Mouse (Mus musculus) lung, postnatal 0 days (tissue): ENCODE results near the gene Arl10. TPM values are rescaled to one million over a fixed set of nuclear protein-coding genes. Genes with fewer than 3 reads are reported as not detected.

ENCODE experiments used
- ATAC-seq: fragments of 200-750 bp; cut with Nextera tagmentation; 2 replicates; pipeline ENCODE4 v1.8.0; 2017; ENCODE audit warnings: moderate library complexity
- DNase-seq: peaks from one replicate; pipeline ENCODE4 v3.0.0-alpha.2; 2016; ENCODE audit warnings: low spot score
- H3K27ac ChIP-seq: fragments of 300-500 bp; sonication (generic); 2 replicates; pipeline ENCODE4 v1.5.1; 2014; ENCODE audit warnings: antibody characterized with exemption, mild to moderate bottlenecking, low read length, mixed read lengths
- H3K27me3 ChIP-seq: fragments of 300-500 bp; sonication (generic); replicated peaks from 2 replicates; pipeline ENCODE4 v1.6.1; 2014; ENCODE audit warnings: low read length, mixed read lengths; ENCODE audit not compliant: insufficient read depth
- H3K36me3 ChIP-seq: fragments of 300-500 bp; sonication (generic); 2 replicates; pipeline ENCODE4 v1.6.1; 2014; ENCODE audit warnings: low read length, mixed read lengths; ENCODE audit not compliant: insufficient read depth
- H3K4me1 ChIP-seq: fragments of 300-500 bp; sonication (generic); 2 replicates; pipeline ENCODE4 v1.6.1; 2014; ENCODE audit warnings: antibody characterized with exemption, low read depth, low read length, mixed read lengths; ENCODE audit not compliant: insufficient read depth
- H3K4me2 ChIP-seq: fragments of 300-500 bp; sonication (generic); replicated peaks from 2 replicates; pipeline ENCODE4 v1.6.1; 2014; ENCODE audit warnings: low read depth, mild to moderate bottlenecking, low read length, moderate library complexity, mixed read lengths
- H3K4me3 ChIP-seq: fragments of 300-500 bp; sonication (generic); 2 replicates; pipeline ENCODE4 v1.5.1; 2014; ENCODE audit warnings: low read depth, low read length
- H3K9ac ChIP-seq: fragments of 300-500 bp; sonication (generic); replicated peaks from 2 replicates; pipeline ENCODE4 v1.6.1; 2014; ENCODE audit warnings: low read depth, mild to moderate bottlenecking
- H3K9me3 ChIP-seq: fragments of 300-500 bp; sonication (generic); 2 replicates; pipeline ENCODE4 v1.6.1; 2016; ENCODE audit warnings: low read length, mixed read lengths
- CTCF ChIP-seq: IDR thresholded peaks from 2 replicates; pipeline ENCODE4 v1.5.1; 2016; ENCODE audit warnings: antibody characterized with exemption, mild to moderate bottlenecking
- EP300 ChIP-seq: IDR thresholded peaks from 2 replicates; pipeline ENCODE4 v1.6.1; 2016; ENCODE audit warnings: antibody characterized with exemption, mild to moderate bottlenecking, control low read depth
- WGBS: fragments of 180-500 bp; shearing (Covaris S2); extraction: QIAGEN DNeasy Blood & Tissue Kit; methylation state at CpG from one replicate; pipeline ENCODE4 v1.1.7; 2014; 5-methylcytosine and 5-hydroxymethylcytosine counted together
- polyA plus RNA-seq: library from polyadenylated mRNA; unstranded; fragments of >200 nt; fragmentation: Nextera tagmentation; extraction: Ambion mirVana; gene quantifications from 2 replicates; pipeline ENCODE4 v1.2.1, GENCODE M21; 2015

Gene Arl10
- polyA plus RNA-seq, 1 experiment from 2014 or later = 21.4 TPM

DNA sequence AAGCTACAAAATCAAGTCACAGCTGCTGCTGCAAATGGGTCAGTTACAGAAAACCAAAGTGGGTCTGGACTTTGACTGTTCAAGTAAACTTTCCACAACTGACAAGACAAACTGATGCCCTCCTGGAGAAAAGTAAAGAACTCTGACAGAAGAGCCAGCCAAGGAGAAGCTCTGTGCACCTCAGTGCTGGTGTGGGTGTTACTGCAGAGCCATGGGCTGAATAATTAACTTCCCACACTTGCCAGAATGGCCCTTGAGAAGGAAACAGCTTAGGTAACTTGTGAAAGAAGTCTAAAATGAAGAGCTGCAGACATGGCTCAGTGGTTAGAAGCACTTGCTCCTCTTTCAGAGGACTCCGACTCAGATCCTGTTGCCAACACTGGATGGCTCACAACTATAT is 17.2 kb upstream of the Arl10 start:
- Histone ChIP-seq H3K27me3 (no peaks in the 10 kb centered on the region), H3K4me2 (no peak overlapping the region), H3K9me3 (no peaks in the 10 kb centered on the region), H3K36me3 (peaks cover 54% of the 10 kb centered on the region), H3K9ac (no peak overlapping the region), H3K27ac (no peak overlapping the region), H3K4me3 (no peak overlapping the region), H3K4me1 (no peaks in the 10 kb centered on the region)
- TF ChIP-seq EP300 (no peak), CTCF (no peak)
- DNase-seq (no peak), ATAC-seq (no peak)
- 80% methylated on average over 1 of the region's 1 CpGs for WGBS

DNA sequence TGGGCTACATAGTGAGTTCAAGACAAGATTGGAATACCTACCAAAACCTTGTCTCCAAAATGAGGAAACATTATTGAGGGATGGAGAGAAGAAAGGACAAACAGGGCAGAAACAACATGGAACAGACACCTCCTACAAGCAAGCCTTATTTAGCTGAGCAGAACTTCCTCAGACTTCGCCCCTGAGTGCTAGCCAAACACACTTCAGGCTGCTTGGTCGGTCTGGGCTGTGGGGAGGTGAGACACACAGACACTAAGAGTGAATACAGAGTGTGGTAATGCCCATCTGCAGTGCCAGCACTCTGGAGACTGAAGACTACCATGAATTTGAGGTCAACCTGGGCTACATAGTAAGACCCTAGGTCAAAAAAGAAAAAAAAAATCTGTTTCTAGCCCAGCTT is 15.2 kb upstream of the Arl10 start:
- Histone ChIP-seq H3K27ac (no peak overlapping the region), H3K36me3 (peaks cover 44% of the 10 kb centered on the region), H3K9me3 (no peaks in the 10 kb centered on the region), H3K4me1 (peaks cover 9% of the 10 kb centered on the region; the same call in 1 of the 2 replicates), H3K4me2 (no peak overlapping the region), H3K9ac (no peak overlapping the region), H3K4me3 (no peak overlapping the region), H3K27me3 (no peaks in the 10 kb centered on the region)
- 74% methylated on average over 2 of the region's 2 CpGs for WGBS
- TF ChIP-seq EP300 (no peak), CTCF (no peak)
- no peak for DNase-seq
- ATAC-seq = no peak

DNA sequence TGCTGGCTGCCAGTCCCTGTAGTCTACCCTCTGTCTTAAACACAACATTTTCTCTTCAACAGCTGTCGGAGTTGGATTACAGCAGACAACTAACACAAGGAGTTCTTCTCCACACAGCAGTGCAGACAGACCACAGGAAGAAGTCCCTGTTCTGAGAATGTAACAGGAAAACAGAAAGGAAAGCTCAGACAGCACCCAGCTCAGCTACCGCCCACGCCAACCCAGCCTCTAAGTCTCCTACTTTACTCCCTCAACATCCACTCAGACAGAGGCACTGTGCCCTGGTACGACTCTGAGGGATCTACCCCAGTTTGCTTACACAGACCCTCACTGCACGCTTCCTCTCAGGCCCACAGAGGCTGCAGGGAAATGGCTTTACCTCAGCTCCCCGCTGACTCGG is 14.2 kb upstream of the Arl10 start:
- H3K27me3 ChIP-seq = no peaks in the 10 kb centered on the region
- peaks cover 43% of the 10 kb centered on the region for H3K36me3 ChIP-seq
- no peak overlapping the region for H3K4me3 ChIP-seq
- no peaks in the 10 kb centered on the region for H3K9me3 ChIP-seq
- no peak overlapping the region for H3K4me2 ChIP-seq
- ATAC-seq (no peak), DNase-seq (no peak)
- WGBS = 89% methylated on average over 7 of the region's 7 CpGs
- peaks cover 9% of the 10 kb centered on the region; the same call in 1 of the 2 replicates for H3K4me1 ChIP-seq
- H3K9ac ChIP-seq = no peak overlapping the region
- no peak overlapping the region for H3K27ac ChIP-seq
- TF ChIP-seq CTCF (no peak), EP300 (no peak)

DNA sequence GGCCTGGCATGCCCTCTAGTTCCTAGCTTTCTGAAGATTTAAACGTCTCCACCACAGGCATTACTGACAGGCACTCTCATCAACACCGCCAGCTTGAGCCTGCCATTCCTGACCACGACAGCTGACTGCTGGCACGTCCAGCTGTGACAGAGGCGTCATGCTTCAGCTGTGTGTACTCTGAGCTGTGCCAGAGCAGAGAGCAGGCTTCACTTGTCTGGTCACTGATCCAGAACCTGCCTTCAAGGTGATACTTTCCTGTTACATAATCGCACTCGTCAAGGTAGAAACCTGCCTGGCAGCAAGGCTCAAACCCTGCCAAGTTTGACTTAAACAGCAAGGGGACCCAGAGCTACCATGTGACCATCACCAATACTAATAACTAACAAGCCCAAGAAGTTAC is 12.3 kb upstream of the Arl10 start:
- no peaks in the 10 kb centered on the region for H3K9me3 ChIP-seq
- TF ChIP-seq CTCF (no peak), EP300 (no peak)
- H3K4me3 ChIP-seq = no peak overlapping the region
- H3K36me3 ChIP-seq = peaks cover 26% of the 10 kb centered on the region
- H3K4me1 ChIP-seq = peaks cover 9% of the 10 kb centered on the region; the same call in 1 of the 2 replicates
- H3K9ac ChIP-seq = no peak overlapping the region
- H3K27me3 ChIP-seq = no peaks in the 10 kb centered on the region
- ATAC-seq (no peak), DNase-seq (no peak)
- 66% methylated on average over 7 of the region's 7 CpGs for WGBS
- no peak overlapping the region for H3K4me2 ChIP-seq
- no peak overlapping the region for H3K27ac ChIP-seq

DNA sequence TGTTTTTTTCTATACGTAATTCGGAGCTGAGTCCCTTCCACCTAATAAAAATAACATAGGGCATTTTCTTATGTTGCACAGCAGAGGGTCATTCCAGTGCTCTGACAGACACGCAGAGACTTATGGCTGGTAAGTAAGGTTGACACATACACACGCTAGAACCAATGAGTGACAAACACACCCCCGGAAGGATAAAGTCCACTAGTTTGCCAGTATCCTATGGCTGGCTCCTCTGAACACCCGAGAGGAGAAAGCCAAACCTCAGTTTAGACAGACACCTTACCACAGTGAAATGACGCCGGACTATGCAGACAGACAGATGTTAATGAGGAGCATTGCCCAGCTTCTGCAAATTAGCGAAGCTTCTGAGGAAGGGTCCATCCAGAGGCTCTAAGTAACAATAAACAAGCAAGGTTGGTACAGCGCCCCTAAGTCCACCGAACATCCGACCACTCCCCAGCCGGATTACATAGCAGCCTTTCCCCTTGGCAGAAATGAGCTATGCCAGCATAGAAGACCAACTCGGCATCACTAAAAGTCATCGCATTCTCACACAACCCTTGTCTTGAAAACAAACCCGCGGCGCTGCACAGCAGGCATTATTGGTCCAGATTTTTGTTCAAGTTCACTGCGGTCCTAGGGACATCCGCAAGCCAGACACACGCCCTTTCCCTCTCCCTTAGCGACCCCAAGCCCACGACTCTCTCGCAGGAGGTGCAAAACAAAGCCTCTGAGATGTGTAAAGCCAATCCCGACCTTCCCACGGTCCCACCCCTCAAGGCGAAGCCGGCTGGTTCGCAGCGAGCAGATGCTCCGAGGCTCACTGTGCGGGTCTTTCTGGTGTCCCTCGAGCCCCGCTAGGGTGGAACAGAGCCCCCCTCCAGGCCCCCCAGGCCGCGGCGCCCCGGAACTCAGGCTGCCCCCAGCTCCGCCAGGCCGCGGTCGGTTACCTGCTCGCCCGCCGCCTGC is 10.3 kb upstream of the Arl10 start:
- Histone ChIP-seq H3K9me3 (no peaks in the 10 kb centered on the region), H3K4me2 (peak overlapping the region; percentile 79), H3K9ac (peak overlapping the region; percentile 98), H3K36me3 (peaks cover 17% of the 10 kb centered on the region), H3K4me3 (peak overlapping the region; percentile 97), H3K27me3 (no peaks in the 10 kb centered on the region), H3K4me1 (peaks cover 9% of the 10 kb centered on the region; the same call in 1 of the 2 replicates), H3K27ac (peak overlapping the region; percentile 68)
- ATAC-seq (peak; percentile 47), DNase-seq (peak; percentile 15)
- TF ChIP-seq EP300 (no peak), CTCF (no peak)
- WGBS = 10% methylated on average over 45 of the region's 45 CpGs

DNA sequence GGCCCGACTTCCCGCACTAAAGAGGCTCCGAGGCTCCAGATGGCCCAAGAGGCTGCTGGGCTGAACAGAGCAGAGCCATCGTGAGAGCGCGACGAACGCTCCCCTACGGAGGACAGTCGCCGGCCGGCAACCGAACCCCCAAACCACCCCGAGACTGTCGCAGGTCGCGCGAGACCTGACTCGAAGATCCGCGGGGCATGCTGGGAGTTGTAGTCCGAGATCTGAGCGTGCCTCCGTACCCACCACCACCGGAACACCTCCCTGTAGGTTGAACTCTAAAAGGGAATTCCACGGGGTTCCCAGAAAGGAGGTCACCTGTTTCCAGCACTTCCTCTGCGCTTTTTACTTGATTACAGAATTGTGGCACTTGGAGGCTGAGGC is 9.6 kb upstream of the Arl10 start, which contains the start of gene 4833439L19Rik:
TSS of gene 4833439L19Rik (minus strand) at position 235 of the 381 bp plus-strand sequence.
- peak within 1 kb of the TSS; percentile 79 for H3K4me2 ChIP-seq
- peaks cover 11% of the 10 kb centered on the region for H3K36me3 ChIP-seq
- ATAC-seq = peak; percentile 98
- peak within 1 kb of the TSS; percentile 68 for H3K27ac ChIP-seq
- no peaks in the 10 kb centered on the region for H3K27me3 ChIP-seq
- WGBS = under 1% methylated on average over 27 of the region's 27 CpGs
- peak within 1 kb of the TSS; percentile 97 for H3K4me3 ChIP-seq
- no peaks in the 10 kb centered on the region for H3K9me3 ChIP-seq
- H3K4me1 ChIP-seq = peaks cover 9% of the 10 kb centered on the region; the same call in 1 of the 2 replicates
- peak; percentile 97 for DNase-seq
- peak within 1 kb of the TSS; percentile 98 for H3K9ac ChIP-seq
- no peak for TF ChIP-seq CTCF
- TF ChIP-seq EP300 = peak; percentile 66
